Mouse (Mus musculus): Measurements from ENCODE around the gene 9330161L09Rik. TPM values are rescaled to one million over a fixed set of nuclear protein-coding genes. Genes with fewer than 3 reads are reported as not detected.
"Not testable (repeated sequence)": the region's sequence is repeated elsewhere in the genome, so short reads cannot be mapped to it uniquely, and the experiment has no call there.

The 9330161L09Rik gene
- 0.99 TPM in 1 of 2 replicates, not detected in the other for polyA plus RNA-seq (2011; ENCODE audit: insufficient read depth, insufficient read length, low replicate concordance, missing spikeins)

- Histone ChIP-seq H3K4me1 (ENCODE audit: control insufficient read depth, insufficient read depth, low read length) (no peaks in the 10 kb centered on the region), H3K4me3 (replicated peaks; ENCODE audit: control insufficient read depth, low read depth, low read length) (no peak within 1 kb of the TSS), H3K27ac (ENCODE audit: control insufficient read depth, insufficient read depth, low read depth, low read length, poor library complexity) (no peak within 1 kb of the TSS)
- TF ChIP-seq POLR2A (IDR thresholded peaks at IDR 0.05; ENCODE audit: borderline replicate concordance, control insufficient read depth, low read depth, low read length), result no peak
- TF ChIP-seq CTCF (IDR thresholded peaks at IDR 0.05; ENCODE audit: control insufficient read depth, insufficient read depth, low read length), result no peak
- WGBS, result 81% methylated on average over 4 of the region's 4 CpGs
Observed at GRCm38 (mm10) chr12:103407720-103408119, at the start of gene 9330161L09Rik. 9330161L09Rik (minus strand) TSS chr12:103407820.

- TF ChIP-seq CTCF (IDR thresholded peaks at IDR 0.05; ENCODE audit: control insufficient read depth, insufficient read depth, low read length), result no peak
- TF ChIP-seq POLR2A (IDR thresholded peaks at IDR 0.05; ENCODE audit: borderline replicate concordance, control insufficient read depth, low read depth, low read length), result no peak
- Histone ChIP-seq H3K4me1 (ENCODE audit: control insufficient read depth, insufficient read depth, low read length) (no peaks in the 10 kb centered on the region; the same call in 1 of the 2 replicates), H3K4me3 (replicated peaks; ENCODE audit: control insufficient read depth, low read depth, low read length) (no peak within 1 kb of the TSS), H3K27ac (ENCODE audit: control insufficient read depth, insufficient read depth, low read depth, low read length, poor library complexity) (no peak within 1 kb of the TSS)
- 57% methylated on average over 3 of the region's 3 CpGs for WGBS
Observed at GRCm38 (mm10) chr12:103457140-103457539, 49.5 kb upstream of the 9330161L09Rik start, which contains the start of gene Ifi27l2b. Ifi27l2b (minus strand) TSS chr12:103457223.

GRCm38 (mm10) chr12:103456727-103457126 is 49.1 kb upstream of the 9330161L09Rik start:
- not testable (repeated sequence) for H3K4me3 ChIP-seq (replicated peaks; ENCODE audit: control insufficient read depth, low read depth, low read length); H3K4me1 ChIP-seq (ENCODE audit: control insufficient read depth, insufficient read depth, low read length); H3K27ac ChIP-seq (ENCODE audit: control insufficient read depth, insufficient read depth, low read depth, low read length, poor library complexity)
- no CpG with 5 or more reads among the region's 1 CpGs for WGBS

GRCm38 (mm10) chr12:103453361-103453760 is 45.7 kb upstream of the 9330161L09Rik start:
- no peak for TF ChIP-seq POLR2A (IDR thresholded peaks at IDR 0.05; ENCODE audit: borderline replicate concordance, control insufficient read depth, low read depth, low read length)
- TF ChIP-seq CTCF (IDR thresholded peaks at IDR 0.05; ENCODE audit: control insufficient read depth, insufficient read depth, low read length), result no peak
- H3K4me1 ChIP-seq (ENCODE audit: control insufficient read depth, insufficient read depth, low read length), result no peaks in the 10 kb centered on the region; the same call in 1 of the 2 replicates
- no peak overlapping the region for H3K4me3 ChIP-seq (replicated peaks; ENCODE audit: control insufficient read depth, low read depth, low read length)
- no peak overlapping the region for H3K27ac ChIP-seq (ENCODE audit: control insufficient read depth, insufficient read depth, low read depth, low read length, poor library complexity)

GRCm38 (mm10) chr12:103445060-103445459 is 37.4 kb upstream of the 9330161L09Rik start:
- WGBS, result 83% methylated on average over 3 of the region's 3 CpGs
- Histone ChIP-seq H3K4me3 (replicated peaks; ENCODE audit: control insufficient read depth, low read depth, low read length) (no peak overlapping the region), H3K27ac (ENCODE audit: control insufficient read depth, insufficient read depth, low read depth, low read length, poor library complexity) (no peak overlapping the region), H3K4me1 (ENCODE audit: control insufficient read depth, insufficient read depth, low read length) (no peaks in the 10 kb centered on the region; the same call in 1 of the 2 replicates)
- TF ChIP-seq POLR2A (IDR thresholded peaks at IDR 0.05; ENCODE audit: borderline replicate concordance, control insufficient read depth, low read depth, low read length) (no peak), CTCF (IDR thresholded peaks at IDR 0.05; ENCODE audit: control insufficient read depth, insufficient read depth, low read length) (no peak)

GRCm38 (mm10) chr12:103444261-103444660 is 36.6 kb upstream of the 9330161L09Rik start:
- H3K4me3 ChIP-seq (replicated peaks; ENCODE audit: control insufficient read depth, low read depth, low read length); H3K27ac ChIP-seq (ENCODE audit: control insufficient read depth, insufficient read depth, low read depth, low read length, poor library complexity); H3K4me1 ChIP-seq (ENCODE audit: control insufficient read depth, insufficient read depth, low read length): not testable (repeated sequence)
- WGBS, result 62% methylated on average over 6 of the region's 7 CpGs

GRCm38 (mm10) chr12:103443524-103443923 is 35.9 kb upstream of the 9330161L09Rik start, which contains the start of gene Ifi27l2a:
Ifi27l2a (minus strand) TSS chr12:103443680.
- H3K27ac ChIP-seq (ENCODE audit: control insufficient read depth, insufficient read depth, low read depth, low read length, poor library complexity), result 0 out of 2 replicates have a peak within 1 kb of the TSS, but pooled peaks have one; percentile 1
- no peak for TF ChIP-seq POLR2A (IDR thresholded peaks at IDR 0.05; ENCODE audit: borderline replicate concordance, control insufficient read depth, low read depth, low read length)
- no peak for TF ChIP-seq CTCF (IDR thresholded peaks at IDR 0.05; ENCODE audit: control insufficient read depth, insufficient read depth, low read length)
- 31% methylated on average over 3 of the region's 3 CpGs for WGBS
- peak within 1 kb of the TSS; percentile 71 for H3K4me3 ChIP-seq (replicated peaks; ENCODE audit: control insufficient read depth, low read depth, low read length)
- no peaks in the 10 kb centered on the region; the same call in 1 of the 2 replicates for H3K4me1 ChIP-seq (ENCODE audit: control insufficient read depth, insufficient read depth, low read length)

- Histone ChIP-seq H3K27ac (ENCODE audit: control insufficient read depth, insufficient read depth, low read depth, low read length, poor library complexity) (peak overlapping the region; percentile 10; the same call in 1 of the 2 replicates), H3K4me1 (ENCODE audit: control insufficient read depth, insufficient read depth, low read length) (peaks cover 4% of the 10 kb centered on the region), H3K4me3 (replicated peaks; ENCODE audit: control insufficient read depth, low read depth, low read length) (no peak overlapping the region)
- 82% methylated on average over 1 of the region's 1 CpGs for WGBS
- TF ChIP-seq CTCF (IDR thresholded peaks at IDR 0.05; ENCODE audit: control insufficient read depth, insufficient read depth, low read length) (no peak), POLR2A (IDR thresholded peaks at IDR 0.05; ENCODE audit: borderline replicate concordance, control insufficient read depth, low read depth, low read length) (no peak)
Observed at GRCm38 (mm10) chr12:103437601-103438000, 30.0 kb upstream of the 9330161L09Rik start.

GRCm38 (mm10) chr12:103434861-103435260 is 27.2 kb upstream of the 9330161L09Rik start:
- no peak for TF ChIP-seq POLR2A (IDR thresholded peaks at IDR 0.05; ENCODE audit: borderline replicate concordance, control insufficient read depth, low read depth, low read length)
- no peak for TF ChIP-seq CTCF (IDR thresholded peaks at IDR 0.05; ENCODE audit: control insufficient read depth, insufficient read depth, low read length)
- H3K27ac ChIP-seq (ENCODE audit: control insufficient read depth, insufficient read depth, low read depth, low read length, poor library complexity), result peak overlapping the region; percentile 84
- H3K4me1 ChIP-seq (ENCODE audit: control insufficient read depth, insufficient read depth, low read length), result peaks cover 4% of the 10 kb centered on the region
- peak overlapping the region; percentile 46 for H3K4me3 ChIP-seq (replicated peaks; ENCODE audit: control insufficient read depth, low read depth, low read length)

Data from bone marrow, adult 2 months (tissue).